Mouse (Mus musculus): ENCODE results near the gene Hhat. TPM values are rescaled to one million over a fixed set of nuclear protein-coding genes. Genes with fewer than 3 reads are reported as not detected.

The Hhat gene
- total RNA-seq, 2 experiments from 2014 or later = 1.5 to 1.7 TPM

DNA sequence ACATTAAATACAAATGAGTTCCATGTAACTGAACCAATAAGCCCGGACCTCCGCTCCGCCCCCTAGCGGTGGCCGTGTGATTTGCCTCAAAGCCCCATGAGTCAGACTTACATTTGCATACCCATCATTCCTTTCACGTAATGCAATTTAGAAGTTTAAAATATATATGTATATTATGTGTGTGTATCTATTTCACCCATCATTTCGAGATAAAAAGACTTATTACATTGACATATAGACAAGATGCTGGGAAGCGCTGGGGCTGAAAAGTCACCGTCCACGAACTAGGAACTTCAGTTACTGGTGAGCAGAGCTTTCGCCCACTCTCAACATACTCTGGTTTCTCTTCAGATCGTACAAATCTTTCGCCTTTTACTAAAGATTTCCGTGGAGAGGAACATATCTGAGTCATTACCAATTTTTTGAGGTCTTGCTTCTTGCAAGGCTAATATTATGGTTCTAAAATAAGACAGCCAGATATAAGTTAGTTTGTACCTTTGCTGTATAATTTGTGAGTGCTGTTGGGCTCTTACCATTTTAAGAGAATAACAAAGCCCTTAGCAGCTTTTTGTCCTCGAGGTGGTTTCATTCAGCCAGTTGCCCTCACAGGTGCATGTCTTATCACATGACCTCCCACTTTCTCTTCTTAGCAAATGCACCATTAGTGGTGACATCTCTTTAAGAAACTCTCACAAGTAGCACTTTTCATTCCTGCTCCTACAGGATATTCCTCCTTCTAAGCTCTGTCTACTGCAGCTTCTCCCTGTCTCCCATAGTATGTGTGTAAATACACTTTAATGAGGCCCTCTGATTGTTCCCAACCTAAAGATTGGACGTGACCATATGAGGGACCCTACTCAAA is 25.6 kb downstream of the Hhat start:
- peak; percentile 65 for ATAC-seq (replicated peaks; ENCODE audit: poor library complexity)

- ATAC-seq (replicated peaks; ENCODE audit: poor library complexity) = peak; percentile 8
Observed at GRCm38 (mm10) chr1:192744880-192745239, 26.2 kb downstream of the Hhat start.

DNA sequence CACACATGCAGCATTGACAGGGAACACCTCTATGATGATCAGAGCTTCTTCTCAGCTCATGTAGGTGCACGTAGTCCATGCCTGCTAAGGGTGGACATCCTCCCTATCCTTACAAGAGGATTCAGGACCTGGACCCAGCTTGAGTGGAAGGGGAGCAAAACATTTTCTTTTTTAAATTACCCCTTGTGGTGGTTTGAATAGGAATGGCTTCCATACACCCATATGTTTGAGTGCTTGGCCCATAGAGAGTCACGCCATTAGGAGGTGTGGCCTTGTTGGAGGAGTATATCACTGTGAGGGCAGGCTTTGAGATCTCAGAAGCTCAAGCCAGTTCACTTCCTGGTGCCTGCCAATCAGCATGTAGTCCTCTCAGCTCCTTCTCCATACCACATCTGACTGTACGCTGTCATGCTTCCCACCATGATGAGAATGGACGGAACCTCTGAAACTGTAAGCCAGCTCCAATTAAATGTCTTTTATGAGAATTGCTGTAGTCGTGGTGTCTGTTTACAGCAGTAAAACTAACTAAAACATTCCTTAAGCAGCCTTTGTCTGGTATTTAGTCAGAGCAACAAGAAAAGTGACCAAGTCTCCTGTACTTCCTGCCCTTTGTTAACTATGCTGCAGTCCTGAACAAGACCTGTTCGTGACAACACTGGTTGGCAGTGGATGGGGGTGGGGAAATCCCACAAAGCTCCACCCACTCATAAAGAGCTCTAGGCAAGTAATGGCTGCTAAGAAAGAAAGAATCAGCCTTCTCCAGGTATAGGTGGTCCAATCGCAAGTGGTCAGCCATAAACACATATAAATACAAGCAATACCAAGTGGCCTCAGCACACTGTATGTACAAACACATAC is 28.4 kb downstream of the Hhat start:
- ATAC-seq (replicated peaks; ENCODE audit: poor library complexity) = no peak

- ATAC-seq (replicated peaks; ENCODE audit: poor library complexity) = no peak
Observed at GRCm38 (mm10) chr1:192741896-192742295, 29.1 kb downstream of the Hhat start.

GRCm38 (mm10) chr1:192736524-192736923 is 34.5 kb downstream of the Hhat start:
- ATAC-seq (replicated peaks; ENCODE audit: poor library complexity) = peak; percentile 19; the same call in 1 of the 2 replicates

DNA sequence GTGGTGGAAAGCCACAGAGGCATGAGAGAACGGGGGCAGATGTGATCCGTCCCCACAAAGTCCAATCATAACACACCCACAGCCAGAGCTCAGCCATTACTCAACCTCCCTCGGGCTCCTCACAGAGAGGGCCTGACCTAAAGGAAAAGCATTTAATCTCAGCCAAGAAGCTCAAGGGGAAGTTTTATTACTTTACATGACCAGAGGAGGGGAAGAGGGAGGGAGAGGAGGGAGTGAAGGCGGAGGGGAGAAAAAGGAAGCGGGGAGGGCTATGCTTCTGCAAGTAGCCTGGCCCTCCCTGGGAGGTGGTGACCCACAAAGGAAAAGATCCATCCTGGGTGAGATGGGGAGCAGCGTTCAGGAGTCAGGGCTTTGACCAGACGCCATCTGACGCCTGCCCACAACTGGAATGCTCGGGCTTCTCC is 35.0 kb downstream of the Hhat start:
- ATAC-seq (replicated peaks; ENCODE audit: poor library complexity) = peak; percentile 87

DNA sequence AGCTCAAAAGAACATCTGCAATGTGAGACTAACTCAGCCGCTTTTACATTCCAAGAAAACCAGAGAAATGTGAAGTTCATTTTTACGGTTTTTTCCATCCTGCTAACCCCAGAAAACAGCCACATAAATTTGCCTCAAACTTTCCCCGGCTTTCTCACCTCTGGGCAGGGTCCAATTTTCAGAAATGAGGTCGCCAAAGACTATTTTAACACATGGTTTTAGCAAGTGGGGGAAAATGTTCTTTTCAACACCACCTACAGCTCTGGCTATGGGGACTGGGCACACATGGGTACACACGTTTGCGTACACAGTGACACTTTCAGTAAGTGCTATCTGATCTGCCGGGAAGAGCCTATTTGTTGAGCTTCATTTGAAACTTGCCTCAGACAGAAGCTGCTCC is 40.5 kb downstream of the Hhat start:
- no peak for ATAC-seq (replicated peaks; ENCODE audit: poor library complexity)

DNA sequence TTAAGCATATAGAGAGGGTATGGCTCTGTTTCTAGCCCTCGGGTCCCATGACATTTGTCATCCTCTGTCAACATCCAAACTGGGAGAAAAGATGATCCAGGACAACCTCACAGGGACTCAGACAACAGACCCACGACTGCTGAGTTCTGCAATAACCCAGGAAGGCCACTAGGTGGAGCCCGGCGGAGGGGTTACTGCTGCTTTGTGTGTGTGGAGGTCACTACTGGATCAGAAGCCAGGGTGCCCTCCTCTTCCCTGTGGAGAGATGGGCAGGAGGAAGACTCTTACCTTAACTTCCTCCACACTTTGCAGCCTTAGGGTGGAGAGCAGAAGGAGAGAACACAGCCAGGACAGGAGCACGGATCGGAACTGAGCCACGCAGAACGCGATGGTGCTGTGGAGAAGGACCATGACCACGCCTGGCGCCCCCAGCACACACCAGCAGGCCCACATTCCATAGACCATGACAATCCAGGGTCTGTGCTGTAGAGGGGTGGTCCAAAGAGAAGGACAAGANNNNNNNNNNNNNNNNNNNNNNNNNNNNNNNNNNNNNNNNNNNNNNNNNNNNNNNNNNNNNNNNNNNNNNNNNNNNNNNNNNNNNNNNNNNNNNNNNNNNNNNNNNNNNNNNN is 43.9 kb downstream of the Hhat start:
- ATAC-seq (replicated peaks; ENCODE audit: poor library complexity) = peak; percentile 96

DNA sequence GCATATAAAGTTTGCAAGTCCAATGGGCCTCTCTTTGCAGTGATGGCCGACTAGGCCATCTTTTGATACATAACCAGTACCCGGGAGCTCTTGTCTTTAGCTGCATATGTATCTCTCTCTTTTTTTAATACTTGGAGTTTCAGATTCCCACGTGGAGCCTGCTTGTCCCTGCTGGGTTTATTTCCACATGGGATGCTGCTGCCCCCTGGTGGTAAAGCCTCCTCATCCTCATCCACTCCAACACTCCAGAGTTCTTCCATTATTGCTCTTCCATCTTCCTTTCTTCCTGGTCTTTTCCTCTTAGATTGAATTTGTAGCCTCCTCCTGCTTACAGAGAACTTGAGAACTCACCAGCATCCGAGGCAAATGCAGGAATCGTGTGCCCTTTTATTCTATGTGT is 48.9 kb downstream of the Hhat start:
- ATAC-seq (replicated peaks; ENCODE audit: poor library complexity) = peak; percentile 67

GRCm38 (mm10) chr1:192720156-192720555 is 50.9 kb downstream of the Hhat start:
- ATAC-seq (replicated peaks; ENCODE audit: poor library complexity) = no peak

DNA sequence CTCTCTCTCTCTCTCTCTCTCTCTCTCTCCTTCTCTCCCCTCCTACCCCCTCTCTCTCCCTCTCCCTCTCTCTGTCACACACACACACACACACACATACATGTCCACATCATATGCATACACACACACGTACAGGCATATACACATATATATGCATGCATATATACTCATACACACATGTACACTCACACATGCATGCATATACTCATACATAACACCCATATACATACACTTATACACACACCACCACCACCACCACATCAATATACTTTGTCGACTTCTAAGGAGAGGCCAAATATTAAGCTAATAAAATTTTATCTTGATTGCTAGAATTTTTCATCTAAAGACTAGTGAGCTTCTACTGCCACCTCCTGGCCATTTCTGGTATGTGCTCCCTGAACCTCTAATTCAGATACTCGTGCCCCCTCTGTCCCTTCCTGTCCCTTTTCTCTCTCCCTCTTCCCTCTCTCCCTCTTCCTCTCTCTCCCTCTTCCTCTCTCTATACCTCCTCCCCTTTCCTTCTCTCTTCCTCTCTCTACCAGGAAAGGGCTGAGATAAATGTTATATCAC is 59.2 kb downstream of the Hhat start:
- peak; percentile 90 for ATAC-seq (replicated peaks; ENCODE audit: poor library complexity)

DNA sequence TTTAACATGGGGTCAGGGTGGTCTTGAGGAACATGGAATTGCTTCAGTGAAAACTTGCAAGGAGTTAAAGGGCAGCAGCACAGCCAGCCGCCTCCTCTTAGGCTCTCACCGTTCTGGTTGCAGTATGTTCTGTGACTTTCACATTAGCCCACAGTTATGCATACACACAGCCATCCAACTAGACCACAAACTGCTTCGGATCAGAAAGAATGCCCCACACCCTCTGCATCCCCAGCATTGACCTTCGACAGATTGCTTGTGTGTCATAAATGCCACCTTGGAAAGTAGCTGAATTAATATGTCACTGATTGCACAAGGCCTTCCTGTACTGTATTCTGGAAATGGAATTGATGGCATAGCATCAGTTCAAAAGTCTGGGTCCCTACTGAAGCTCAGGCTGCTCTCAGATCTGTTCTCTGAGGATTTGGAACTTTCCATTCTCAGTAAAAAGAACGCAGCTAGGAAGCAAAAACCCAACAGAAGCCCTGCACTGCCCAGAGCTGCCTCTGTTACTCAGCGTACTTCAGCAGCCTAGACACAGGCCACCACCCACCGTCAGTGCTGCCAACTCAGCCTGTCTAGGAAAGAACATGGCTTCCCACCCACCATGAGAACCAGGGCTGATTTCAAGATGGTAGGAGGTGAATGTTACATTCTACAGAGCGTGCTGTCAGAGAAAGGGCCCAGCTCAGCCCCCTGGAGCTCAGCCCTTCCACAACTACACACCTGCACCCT is 70.5 kb downstream of the Hhat start:
- ATAC-seq (replicated peaks; ENCODE audit: poor library complexity) = no peak

DNA sequence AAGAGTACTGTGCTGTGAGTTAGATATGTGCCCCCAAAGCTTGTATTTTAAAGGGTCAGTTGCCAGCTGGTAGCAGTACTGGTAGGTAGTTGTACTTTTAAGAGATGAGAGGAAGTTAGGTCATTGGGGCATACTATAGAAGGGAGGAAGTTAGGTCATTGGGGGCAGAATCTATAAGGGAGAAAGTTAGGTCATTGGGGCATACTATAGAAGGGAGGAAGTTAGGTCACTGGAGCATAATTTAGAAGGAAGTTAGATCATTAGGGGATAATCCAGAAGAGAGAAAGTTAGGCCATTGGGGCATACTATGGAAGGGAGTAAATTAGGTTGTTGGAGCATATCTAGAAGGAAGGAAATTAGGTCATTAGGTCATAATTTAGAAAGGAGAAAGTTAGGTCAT is 71.9 kb downstream of the Hhat start:
- ATAC-seq (replicated peaks; ENCODE audit: poor library complexity) = peak; percentile 40; the same call in 1 of the 2 replicates

DNA sequence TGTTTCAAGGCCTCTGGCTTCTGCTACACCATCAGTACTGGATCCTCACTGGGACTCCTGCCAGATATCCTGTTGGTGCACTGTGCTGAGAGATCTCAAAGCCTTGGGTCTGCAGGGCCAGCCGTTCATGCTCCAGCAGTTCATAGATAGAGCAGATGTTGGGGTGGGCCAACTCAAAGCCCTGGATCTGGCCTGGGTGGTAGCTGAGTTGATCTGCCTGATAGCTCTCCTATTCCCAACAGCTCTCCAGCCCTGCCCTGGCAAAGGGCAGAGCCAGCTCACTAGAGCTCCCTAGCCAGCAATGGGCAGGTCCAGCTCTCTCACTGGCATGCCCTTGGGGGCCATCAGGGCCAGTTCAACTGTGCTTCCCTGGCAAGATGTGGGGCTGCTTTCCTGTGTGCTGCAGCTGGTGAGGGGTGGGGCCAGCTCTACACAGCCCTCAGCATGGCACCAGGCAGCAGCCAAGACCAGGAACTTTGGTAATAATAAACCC is 74.6 kb downstream of the Hhat start:
- ATAC-seq (replicated peaks; ENCODE audit: poor library complexity) = peak; percentile 35; the same call in 1 of the 2 replicates

- no peak for ATAC-seq (replicated peaks; ENCODE audit: poor library complexity)
Observed at GRCm38 (mm10) chr1:192693644-192694043, 77.4 kb downstream of the Hhat start.

DNA sequence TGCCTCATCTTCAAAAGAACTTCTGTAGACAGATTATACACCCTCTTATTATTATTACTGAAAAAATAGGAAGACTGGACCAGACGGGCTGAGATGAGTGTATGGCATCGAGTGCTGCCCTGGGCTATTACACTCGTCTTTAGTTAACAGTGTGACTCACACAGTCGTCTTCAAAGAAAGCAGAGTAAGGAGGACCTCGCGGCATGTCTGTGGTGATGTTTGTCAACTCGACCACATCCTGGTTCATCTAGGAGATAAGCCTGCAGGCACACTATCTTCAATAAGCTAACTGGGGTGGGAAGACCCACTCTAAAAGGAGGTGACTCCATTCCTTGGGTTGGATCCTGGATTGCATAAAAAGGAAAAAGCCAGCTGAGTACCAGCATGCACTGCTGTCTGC is 78.0 kb downstream of the Hhat start:
- peak; percentile 49 for ATAC-seq (replicated peaks; ENCODE audit: poor library complexity)

DNA sequence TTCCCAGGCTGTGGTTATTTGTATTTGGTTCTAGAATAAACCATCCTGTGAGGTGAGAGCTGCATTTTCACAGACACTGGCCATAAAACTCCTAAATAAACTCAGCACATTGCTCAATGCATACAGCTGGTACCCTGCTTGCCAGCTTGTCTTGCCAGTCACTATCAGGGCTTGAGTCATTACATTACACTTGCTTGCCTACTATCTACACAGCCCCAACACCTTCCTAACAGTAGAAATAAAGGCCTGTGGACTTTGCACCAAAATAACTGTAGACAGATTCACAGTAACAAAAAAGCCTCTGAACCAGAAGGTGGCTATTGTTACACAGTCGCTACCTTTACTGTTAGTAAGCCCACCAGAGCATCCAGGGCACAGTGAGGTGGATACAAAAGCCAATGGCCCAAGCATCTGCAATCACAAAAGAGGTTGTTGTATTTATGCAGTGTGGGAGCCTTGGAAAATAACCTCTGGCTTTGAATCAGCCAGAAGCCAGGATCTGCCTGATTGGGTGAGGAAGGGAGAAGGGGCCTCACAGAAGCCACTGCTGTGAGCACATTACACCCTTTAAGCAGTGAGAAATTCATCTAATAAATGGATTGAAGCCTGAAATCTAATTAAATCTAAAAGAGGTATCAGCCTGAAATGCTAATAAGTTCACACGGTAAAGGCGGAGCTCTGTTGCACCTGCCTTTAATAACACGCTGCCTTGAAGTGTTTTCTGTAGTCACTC is 88.6 kb downstream of the Hhat start:
- ATAC-seq (replicated peaks; ENCODE audit: poor library complexity) = no peak

DNA sequence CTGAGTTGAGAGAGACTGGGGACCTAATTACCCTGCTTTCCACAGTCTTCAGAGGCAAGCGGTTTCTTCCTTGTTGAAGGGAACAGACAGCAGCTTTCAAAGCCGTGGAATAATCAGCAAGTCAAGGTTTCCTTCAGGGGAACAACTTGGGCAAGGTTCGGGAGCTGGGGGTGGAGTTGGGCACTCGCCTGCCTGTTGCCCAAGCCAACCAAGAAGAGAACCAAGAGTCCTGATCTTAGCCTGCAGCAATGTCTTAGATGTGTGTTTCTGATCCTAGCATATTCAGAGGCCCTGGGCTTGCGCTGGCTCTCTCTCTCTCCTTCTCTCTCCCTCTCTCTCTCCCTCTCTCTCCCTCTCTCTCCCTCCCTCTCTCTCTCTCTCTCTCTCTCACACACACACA is 93.8 kb downstream of the Hhat start:
- ATAC-seq (replicated peaks; ENCODE audit: poor library complexity) = no peak

DNA sequence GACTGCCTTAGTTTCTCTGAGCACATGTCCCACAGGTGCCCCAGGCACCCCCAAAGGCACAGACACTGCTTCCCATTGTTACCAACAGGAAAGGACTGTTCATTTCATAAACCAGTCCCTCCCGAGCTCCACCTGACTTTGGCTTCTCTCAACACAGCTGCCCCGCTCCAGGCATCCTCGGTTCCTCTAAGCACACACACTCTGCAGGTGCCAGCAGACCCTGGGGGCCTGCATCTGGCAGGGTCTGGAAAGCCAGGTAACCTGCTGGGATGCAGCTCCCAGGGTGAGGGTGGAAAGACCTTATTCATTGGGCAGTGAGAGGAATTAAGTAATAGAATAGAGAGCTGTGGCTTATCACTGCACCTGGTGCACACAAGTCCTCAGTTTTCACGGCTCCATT is 107.4 kb downstream of the Hhat start:
- ATAC-seq (replicated peaks; ENCODE audit: poor library complexity) = no peak

DNA sequence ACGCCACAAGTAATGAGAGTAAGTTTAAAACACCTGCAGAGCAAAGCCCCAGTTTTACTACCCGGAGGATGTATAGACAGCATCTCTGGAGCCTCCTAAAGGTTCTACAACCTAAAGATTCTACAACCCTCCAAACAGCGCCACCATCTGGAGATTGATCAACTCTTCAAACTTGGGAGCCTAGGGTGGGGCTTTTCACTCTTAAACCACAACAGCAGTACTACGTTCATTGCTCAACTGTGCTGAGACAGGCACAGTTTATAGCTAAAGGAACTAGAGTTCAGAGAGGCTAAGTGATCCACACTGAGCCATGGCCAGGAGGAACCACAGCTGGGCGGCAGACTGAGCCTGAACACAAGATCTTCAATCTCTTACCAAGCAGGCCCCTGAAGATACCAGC is 107.9 kb downstream of the Hhat start:
- peak; percentile 62 for ATAC-seq (replicated peaks; ENCODE audit: poor library complexity)

Measured in megakaryocyte progenitor cell, adult 5-6 weeks (primary cell).